Mouse (Mus musculus) frontal cortex, postnatal 14 days (tissue): ENCODE data around the gene Mybpc2.
A peak's percentile ranks its signal among the peaks of the same experiment; 100 is the strongest.

Experiments used
- DNase-seq, 2 experiments: peaks; one replicate each; pipeline ENCODE4 v3.0.0; 2022; ENCODE audit warnings: low spot score in 2 of 2

The Mybpc2 gene

DNA sequence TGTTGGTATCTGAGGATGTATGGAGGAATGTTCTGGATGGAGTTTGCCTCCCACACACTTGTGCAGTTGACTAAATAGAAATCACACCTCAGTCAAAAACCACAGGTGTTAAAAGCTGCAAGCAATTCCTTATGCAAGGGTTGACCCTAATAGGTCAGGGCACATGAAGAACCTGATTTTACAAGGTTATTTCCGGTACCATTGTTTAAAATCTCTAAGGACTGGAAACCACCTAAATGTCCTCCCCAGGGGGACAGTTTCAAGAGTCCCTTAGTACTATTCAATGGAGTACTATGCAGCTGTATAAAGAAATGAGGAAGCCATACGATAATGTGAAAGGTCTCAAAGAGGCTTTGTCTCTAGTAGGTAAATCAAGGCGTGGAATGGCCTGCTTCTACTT, 21.8 kb upstream of the Mybpc2 start:
- DNase-seq = no peak

DNA sequence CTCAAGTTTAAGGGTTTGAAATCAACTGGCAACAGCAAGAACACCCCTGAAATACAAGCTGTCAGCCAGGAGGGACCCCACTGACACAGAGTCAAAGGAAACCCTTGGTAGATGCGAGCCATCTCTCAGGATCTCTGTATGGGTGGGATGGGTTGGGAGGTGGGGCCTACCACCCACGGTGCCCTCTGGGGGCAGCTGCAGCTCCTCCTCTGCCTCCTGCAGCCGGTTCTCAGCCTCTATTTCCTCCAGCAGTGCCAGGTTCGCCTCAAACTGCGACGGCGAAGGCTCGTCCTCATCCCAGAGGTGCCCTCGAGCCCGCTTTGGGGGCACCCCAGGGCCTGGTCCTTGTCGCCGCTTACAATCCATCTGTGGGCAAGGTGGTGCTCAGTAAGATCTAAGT, 18.6 kb upstream of the Mybpc2 start:
- no peak for DNase-seq

DNA sequence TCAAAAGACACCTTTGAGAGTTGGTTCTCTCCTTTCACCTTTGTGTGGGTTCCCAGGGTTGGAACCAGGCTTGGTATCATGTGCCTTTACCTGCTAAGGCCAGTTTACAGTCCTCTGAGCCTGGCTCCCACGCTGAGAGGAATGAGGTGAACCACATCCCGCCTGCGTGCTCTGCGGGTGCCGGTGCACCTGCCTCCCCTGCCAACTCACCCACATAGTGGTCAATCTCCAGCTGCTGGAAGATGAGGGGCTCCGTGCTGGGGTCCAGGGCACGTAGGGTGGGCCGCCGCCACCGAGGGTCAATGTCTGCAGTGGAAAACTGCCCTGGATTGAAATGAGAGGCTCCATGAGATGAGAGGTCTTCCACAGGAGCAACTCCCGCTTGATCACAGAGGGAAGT, 18.1 kb upstream of the Mybpc2 start:
- no peak for DNase-seq

DNA sequence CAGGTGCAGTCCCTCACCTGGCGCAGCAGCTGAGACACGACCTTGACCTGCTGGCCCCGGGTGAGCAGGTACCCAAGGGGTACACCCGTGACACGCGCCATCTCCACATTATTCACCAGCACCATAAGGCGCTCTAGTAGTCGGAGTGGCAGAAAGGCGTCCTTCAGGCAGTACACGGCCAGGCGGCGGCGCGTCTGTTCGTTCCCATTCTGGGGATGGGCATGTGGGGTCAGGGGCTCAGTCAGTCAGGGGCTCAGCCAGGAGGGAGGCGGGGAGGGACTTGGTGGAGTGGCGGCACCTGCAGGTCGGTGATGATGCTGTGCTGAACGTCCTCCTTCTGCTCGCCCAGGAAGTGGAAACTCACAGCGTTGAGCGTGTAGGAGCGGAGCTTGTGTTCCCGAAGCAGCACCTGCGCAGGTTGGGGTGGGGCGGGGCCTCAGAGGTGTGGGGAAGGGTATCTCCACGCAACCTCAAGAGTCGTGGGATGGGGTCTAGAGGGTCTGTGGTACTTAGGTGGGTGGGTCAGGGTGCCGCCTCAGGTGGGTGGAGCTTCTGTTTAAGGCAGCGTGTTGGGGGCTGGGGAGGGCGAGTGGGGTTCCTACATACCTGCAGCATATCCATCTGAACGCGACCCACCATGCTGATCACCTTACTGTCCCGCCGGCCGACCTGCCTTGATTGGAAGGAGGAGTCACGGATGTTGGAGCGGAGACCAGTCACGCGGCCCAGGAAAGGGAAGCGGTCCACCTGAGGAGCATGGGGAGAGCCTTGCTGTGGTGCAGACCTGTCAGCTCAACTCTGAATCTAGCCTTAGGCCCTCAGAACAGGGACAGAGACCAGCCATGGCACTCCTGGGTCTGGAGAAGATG, 14.5 kb upstream of the Mybpc2 start:
- no peak for DNase-seq

DNA sequence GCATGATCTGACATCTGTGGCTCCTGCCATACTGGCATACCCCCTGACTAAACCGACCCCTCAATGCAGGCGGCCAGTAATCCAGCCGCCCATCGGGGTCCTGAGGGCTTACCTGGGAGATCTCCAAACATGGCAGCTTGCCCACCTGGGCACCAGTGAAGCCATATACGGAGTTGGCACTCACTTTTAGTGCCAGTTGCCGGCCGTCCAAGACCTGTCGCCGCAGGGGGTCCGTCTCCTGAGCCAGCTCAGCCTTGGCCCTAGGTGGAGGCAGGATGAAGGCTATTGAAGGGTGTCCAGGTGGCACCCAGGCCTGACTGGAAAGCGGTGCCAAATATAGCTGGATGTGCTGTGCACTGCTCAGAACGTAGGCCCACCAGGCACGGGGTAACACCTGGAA, 13.0 kb upstream of the Mybpc2 start:
- DNase-seq = no peak

DNA sequence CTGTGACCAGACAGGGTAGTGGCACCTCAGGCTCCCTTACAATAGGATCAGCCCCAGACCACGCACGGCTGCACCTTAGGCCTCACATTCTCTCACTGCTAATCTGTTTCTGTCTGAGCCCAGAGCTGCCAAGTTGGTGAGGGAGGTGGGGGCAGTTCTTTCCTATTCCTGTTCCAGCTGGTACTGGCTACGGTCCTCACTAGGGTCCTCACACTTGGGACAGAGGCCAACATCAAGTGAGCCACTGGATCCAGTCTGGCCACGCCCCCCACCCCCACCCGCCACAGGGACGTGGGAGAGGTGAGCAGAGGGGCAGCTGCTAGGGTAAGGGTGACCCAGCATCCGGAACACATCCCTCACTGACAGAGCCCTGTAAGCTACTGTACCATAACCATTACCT, 12.6 kb upstream of the Mybpc2 start:
- DNase-seq = no peak

DNA sequence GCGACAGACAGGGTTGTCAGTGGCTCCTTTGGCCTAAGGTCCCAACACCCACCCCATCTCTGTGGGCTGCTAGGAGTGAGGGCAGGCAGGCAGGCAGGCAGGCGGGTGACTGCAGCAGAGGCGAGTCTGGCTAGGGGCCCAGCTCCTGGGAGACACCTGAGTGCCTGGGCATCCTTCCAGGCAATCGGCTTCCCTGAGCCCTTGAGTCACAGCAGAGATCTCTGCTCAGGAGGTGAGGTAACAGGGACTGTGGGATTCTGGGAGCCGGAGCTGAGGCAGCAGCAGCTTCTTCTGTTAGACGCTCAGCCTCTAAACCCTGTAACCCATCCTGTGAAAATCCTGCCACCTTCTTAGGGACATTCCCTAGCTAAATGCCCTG, 12.1 kb upstream of the Mybpc2 start:
- DNase-seq = no peak

DNA sequence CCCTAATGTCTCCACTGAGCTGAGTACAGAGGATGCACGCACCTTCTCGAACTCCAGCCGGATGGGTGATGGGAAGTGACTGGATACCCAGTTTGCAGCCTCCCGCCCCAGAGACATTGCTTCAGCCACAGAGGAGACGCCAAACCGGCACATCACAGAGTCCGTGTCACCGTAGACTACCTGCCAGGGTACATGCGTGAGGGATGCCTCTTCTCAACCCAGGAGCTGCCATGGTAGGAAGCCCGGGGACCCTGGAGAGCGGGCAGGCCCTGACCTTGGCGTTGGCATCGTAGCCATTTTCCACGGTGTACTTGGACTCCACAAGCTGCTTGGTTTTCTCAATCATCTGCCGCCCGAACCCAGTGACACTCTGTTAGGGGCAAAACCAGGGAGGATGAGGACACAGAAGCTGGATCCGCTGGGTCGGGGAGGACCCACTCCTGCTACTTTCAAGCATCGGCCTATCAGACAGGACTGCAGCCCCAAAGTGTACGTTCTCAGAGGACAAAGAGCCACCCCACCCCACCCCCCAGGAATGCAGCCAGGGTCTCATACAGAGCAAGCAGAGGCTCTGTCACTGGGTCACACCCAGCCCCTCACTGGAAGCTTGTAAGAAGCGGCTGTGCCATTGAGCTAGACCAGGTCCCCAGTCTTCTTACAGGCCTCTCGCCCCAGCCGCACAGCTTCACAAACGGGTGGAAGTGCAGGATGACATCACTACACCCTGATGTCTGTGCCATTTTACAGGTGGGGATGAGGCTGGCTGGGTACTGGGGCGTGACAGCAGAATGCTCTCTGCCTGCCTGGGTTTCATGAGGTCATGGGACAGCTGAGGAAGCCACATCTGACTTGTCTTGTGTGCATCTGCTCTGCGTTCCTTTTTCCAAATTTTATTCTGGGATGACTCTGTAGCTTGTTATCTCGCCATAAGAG, 11.5 kb upstream of the Mybpc2 start:
- no peak for DNase-seq

DNA sequence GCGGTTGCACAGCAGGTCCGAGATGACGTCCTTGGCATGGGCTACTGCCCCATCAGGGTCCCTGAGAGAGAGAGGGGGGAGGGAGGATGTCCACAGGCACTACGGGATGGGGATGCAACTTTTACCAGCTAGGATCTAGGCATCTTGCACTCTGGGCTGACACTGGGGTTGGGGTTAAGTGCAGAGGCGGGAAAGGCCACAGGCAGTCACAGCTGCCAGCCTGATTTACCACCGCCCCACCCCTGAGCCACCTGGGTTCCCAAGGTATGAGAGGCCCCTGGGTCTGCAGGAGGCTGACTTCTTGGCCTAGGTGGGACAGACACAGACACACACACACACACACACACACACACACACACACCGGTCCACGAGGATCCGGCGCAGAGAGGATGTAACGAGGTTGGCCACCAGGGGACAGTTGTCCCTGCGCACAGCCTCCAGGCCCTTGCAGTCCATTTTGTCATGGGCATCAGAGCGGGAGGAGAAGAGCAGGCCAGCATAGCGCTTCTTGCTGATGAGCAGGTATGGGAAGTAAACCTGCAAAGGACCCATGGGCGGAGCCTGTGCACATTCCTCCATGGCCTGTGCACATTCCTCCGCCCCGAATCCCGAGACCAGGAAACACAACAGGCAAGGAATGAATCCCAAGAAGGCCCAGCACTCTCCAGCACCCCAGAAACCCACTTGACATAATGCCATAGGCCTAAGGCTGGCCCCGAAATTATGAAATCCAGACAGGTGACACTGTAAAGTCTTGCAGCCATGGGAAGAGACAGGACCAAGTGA, 10.4 kb upstream of the Mybpc2 start:
- no peak for DNase-seq

DNA sequence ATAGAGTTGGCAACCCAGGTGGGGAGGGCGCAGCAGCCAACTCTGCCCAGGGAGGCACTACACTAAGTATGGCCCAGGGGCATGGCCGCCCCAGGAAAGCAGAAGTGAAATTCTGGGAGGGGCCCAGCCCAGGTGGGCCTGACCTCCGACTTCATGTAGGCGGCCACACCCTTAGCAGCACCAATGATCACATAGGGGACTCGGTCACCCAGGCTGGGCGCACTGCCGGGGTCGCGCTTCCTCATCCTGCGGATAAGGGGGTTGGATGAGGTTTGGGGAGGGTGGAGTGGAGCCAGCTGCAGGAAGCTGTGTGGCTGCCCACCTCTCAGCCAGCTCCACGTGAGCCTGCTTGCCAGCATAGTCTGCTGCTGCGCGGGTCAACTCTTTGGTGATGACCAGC, 9.8 kb upstream of the Mybpc2 start:
- no peak for DNase-seq

DNA sequence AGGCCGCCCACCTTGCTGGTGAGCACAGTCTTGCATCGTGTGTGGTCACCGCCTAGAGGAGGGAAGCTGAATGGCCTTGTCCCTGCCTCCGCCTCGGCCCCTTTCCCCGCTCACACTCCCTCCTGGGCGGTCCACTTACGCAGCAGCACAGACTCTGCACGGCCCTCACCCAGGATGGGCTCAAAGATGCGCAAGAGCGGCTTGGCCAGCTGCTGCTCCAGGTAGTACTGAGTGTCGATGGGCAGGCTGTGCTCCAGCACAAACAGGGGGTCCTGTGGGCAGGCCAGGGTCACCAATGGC, 9.2 kb upstream of the Mybpc2 start:
- no peak for DNase-seq

DNA sequence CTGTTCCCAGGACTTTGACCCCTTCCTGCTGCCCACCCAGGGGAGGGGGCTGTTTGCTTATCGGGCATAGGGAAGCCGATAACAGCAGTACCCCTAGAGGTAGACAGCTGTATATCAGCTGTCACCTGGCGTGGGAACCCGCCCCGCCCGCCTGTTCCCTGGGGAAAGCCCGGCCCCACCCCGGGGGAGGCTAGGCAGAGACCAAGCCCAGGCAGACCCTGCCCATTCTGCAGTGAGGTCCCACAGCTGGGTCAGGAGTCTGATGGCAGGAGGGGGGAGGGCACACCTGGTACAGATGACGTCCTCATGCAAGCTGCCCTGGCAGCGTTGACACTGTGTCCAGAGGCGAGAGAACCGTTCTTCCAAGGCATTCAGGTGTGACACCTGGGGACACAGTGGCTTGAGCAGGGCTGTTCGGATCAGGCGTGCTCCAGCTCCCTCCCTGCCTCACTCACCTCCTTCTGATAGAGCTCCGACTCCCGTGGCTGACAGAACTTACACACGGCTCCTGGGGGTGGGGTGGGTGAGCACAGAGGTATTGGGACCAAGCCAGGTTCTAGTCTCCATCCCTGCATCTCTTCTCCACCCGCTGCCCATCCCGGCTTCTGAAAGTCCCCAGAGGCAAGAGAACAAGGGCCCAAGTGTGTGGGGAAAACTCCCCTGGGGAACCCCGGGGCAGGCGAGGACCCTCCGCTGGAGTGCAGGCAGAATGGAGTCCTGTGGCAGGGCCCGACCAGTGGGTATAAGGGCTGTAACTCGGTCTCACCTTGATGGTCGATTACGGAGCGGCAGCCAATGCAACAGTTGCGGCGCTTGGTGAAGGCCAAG, 8.7 kb upstream of the Mybpc2 start:
- no peak for DNase-seq

DNA sequence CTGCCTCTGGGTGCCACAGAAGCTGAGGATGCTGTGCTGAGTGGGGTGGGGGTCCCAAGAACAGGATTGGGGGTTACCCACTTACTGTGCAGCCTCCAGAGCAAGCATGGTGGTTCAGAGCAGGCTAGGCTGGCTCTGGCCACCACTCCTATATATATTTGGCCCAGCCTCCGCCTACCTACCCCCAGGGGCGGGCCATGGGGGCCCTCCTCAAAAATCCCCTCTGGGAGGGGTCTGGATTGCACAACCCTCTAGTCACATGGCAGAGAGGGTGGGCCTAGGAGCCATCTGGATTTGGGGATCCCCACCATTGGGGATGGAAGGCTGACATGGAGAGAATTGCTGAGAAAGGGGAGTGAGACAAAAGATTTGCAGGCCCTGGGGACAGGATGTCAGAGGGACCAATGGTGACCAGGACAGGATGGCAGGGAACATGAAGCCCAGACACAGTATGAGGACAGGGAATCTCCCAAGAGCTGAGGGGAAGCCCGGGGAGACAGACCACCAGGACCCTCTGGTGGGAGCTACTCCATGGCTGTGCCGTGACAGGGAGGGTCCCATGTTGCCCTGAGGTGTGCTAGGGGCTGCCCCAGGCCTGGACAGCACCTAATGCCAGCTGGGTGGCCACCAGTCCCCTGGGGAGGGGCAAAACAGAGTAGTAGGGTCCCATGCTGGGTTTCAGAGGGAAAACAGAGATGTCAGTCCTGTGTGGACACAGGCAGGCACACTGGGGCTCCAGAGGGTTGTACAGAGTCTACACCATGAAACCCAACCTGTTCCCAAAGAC, 7.7 kb upstream of the Mybpc2 start, which contains the start of gene Spib:
TSS of gene Spib (minus strand) at position 126 of the 787 bp plus-strand sequence.
- DNase-seq = no peak

DNA sequence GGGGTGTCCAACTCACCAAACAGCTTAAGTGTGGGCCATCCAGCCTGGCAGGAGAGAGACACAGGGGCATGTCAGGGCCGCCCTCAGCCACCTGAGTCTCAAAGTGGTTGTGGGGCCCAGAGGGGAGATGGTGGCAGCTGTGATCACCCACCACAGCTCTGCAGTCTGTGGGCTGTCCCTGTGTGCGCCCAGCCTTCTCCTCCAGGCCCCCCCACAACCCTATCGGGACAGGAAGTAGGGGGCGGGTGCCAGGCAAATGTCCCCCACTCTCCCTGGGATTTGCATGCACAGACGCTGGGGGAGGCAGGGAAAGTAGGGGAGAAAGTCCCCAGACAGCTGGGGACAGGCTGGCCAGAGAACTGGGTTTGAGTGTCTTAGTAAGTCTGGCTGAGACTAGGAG, 6.8 kb upstream of the Mybpc2 start:
- DNase-seq = no peak

DNA sequence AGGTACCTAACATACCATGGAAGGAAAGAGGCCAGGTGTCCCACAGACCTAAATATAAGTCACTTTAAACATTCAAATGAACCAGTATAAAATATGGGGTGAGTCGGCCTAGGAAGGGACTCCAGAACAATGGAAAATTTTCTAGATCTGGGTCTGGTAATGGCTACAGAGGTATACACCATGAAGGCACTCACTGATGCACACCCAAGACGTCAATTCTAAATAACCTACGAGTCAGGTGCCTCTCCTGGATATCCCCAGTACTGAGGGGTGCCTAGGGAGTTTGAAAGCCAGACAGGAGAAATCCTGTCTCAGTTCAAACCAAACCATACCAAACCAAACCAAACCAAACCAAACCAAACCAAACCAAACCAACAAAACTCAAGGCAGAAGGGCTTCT, 6.1 kb upstream of the Mybpc2 start:
- DNase-seq = no peak

DNA sequence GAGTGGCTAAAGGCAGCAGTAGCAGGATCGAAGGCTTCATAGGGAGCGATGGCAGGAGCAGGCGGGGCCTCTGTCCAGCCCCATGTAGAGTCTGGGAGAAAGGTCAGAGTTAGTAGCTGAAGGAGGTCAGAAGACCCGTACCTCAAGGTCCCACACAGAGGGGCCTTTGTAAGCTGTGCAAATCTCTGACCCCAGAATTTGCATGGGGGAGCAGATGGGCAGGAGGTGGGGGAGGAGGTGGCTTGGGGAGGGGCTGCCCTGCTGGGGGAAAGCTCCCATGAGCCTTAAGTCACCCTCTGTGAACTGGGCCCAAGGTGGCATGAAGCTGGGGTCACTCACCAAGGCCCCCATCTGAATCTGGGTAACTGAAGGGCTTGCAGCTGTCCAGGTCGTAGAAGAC, 5.1 kb upstream of the Mybpc2 start:
- DNase-seq = no peak

DNA sequence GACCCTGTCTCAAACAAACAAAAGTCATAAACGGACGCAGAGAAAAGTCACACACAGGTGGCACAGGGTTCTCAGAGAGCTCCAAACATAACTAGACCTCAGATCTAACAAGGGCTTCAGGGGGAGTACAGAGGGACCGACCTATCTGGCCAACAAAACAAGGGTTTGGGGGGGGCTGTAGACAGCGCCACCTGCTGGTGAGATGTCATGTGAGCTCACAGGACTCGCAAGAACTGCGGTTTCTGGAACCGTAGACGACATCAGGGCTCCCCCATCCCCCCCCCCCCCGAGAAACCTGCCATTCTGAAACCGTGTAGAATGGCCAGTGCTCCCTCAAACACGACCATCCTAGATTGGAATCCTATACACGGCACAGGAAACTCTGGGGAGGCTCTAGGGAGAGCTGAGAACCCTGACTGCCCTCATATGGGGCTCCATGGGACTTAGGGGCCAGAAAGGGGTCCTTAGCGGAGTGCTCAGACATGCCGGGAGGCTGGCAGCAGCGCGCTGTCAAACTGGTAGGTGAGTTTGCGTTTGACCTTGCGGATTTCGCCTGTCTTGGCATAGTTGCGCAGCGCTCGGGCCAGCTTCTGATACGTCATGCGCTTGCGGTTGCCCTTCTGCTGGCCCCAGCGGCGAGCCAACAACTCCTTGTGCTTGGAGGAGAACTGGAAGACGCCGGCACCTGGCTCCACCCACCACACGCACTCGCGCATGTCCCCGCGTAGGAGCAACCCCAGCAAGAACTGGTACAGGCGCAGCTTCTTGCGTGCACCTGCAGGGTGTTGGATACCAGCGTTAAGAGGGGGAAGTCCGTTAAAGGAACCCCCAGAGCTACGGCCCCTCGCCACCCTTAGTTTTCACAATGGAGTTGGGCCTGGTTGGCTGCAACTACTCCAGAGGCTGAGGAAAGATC, 3.3 kb upstream of the Mybpc2 start:
- DNase-seq = peak in 1 of 2 experiments; percentile 60

DNA sequence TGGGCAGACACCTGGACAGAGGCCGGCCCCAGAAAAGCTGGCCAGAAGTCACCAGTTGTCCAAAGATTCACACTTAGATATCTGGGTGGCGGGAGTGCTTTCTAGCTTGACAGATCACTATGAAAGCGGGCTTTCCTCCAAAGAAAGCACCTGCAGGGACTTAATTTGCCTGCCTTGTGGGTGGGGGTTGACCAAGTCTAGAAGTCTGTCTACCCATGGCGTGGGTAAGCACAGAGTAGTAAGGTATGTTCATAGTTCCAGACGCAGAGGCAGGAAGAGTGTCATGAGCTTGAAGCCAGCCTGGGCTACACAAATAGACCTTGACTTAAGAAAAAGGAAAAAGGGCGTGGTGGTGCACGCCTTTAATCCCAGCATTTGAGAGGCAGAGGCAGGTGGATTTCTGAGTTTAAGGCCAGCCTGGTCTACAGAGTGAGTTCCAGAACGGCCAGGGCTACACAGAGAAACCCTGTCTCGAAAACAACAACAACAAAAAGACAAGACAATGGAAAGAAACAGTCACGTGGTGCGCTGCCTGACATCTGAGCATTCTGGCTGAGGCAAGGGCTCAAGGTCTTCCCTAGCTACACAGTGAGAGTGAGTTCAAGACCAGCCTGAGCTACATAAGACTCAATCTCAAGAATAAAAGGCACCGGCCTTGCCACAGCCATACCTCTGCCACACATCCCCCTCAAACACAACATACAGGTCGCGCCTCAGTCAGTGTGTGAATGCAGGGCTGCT, 2.1 kb upstream of the Mybpc2 start:
- DNase-seq = no peak
